Mouse (Mus musculus): ENCODE results near the gene Psmc5. TPM values are rescaled to one million over a fixed set of nuclear protein-coding genes. Genes with fewer than 3 reads are reported as not detected.

Psmc5 gene
- polyA plus RNA-seq, 1 experiment from 2014 or later = 96.6 TPM

GRCm38 (mm10) chr11:106273811-106274210 lies 17.9 kb downstream of the Psmc5 start:
- Histone ChIP-seq H3K36me3 (ENCODE audit: inconsistent target) (no peaks in the 10 kb centered on the region), H3K4me3 (ENCODE audit: inconsistent target) (peak overlapping the region; percentile 40; the same call in 1 of the 2 replicates), H3K79me2 (ENCODE audit: inconsistent target) (peaks cover 34% of the 10 kb centered on the region), H3K27ac (0 out of 2 replicates have a peak overlapping the region, but pooled peaks have one; percentile 61)
- WGBS (ENCODE audit: missing documents) = 87% methylated on average over 6 of the region's 6 CpGs

GRCm38 (mm10) chr11:106274374-106274773 lies 18.4 kb downstream of the Psmc5 start:
- peaks cover 28% of the 10 kb centered on the region for H3K79me2 ChIP-seq (ENCODE audit: inconsistent target)
- 100% methylated on average over 1 of the region's 1 CpGs for WGBS (ENCODE audit: missing documents)
- no peak overlapping the region for H3K4me3 ChIP-seq (ENCODE audit: inconsistent target)
- no peaks in the 10 kb centered on the region for H3K36me3 ChIP-seq (ENCODE audit: inconsistent target)
- H3K27ac ChIP-seq = no peak overlapping the region

- peaks cover 22% of the 10 kb centered on the region for H3K79me2 ChIP-seq (ENCODE audit: inconsistent target)
- 100% methylated on average over 7 of the region's 7 CpGs for WGBS (ENCODE audit: missing documents)
- H3K4me3 ChIP-seq (ENCODE audit: inconsistent target) = no peak overlapping the region
- no peak overlapping the region for H3K27ac ChIP-seq
- H3K36me3 ChIP-seq (ENCODE audit: inconsistent target) = no peaks in the 10 kb centered on the region
Observed at GRCm38 (mm10) chr11:106274971-106275411, 19.0 kb downstream of the Psmc5 start.

DNA sequence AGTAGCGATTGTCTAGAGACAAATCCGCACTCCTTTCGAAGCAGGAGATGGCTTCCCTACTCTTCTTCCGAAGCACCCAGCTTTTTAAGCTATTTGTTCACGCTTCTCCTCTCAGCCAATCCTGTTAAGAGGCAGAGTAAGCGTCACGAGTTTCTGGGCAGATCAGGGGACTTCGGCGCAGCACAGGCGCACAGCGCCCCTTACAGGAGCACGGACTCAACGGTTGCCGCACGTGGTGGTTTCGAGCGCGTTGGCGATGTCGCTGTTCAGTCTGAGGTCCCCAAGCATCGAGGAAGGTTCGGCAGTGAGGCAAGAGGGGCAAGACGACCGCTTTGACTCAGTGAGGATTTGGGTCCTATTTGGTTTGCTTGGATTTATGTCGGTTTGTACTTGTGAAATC lies 20.5 kb downstream of the Psmc5 start, which contains the start of gene Tcam1:
Gene Tcam1 (plus strand): TSS at position 219 of the 400 bp plus-strand sequence.
- Histone ChIP-seq H3K27ac (no peak within 1 kb of the TSS), H3K79me2 (ENCODE audit: inconsistent target) (peaks cover 8% of the 10 kb centered on the region), H3K4me3 (ENCODE audit: inconsistent target) (no peak within 1 kb of the TSS), H3K36me3 (ENCODE audit: inconsistent target) (no peaks in the 10 kb centered on the region)
- 6% methylated on average over 25 of the region's 25 CpGs for WGBS (ENCODE audit: missing documents)

DNA sequence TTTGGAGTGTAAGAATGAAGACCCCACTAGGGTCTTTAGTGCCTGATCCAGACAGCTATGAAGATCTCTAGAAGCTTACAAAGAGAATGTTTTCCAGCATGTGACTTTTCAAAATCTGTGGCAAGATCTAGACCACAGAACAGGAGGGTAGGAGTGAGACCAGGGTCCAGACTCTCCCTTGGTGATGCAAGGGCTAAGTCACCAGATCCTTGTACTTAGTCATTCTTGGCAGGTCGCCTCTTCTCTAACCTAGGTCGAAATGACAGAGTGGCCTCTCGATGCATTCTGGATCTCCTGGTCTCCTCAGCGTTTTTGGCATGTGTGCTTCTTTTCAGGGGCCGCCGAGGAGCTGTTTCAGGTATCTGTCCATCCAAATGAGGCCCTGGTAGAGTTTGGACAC lies 26.5 kb downstream of the Psmc5 start:
- 79% methylated on average over 6 of the region's 6 CpGs for WGBS (ENCODE audit: missing documents)
- no peaks in the 10 kb centered on the region for H3K79me2 ChIP-seq (ENCODE audit: inconsistent target)
- H3K27ac ChIP-seq = no peak overlapping the region
- H3K4me3 ChIP-seq (ENCODE audit: inconsistent target) = no peak overlapping the region
- no peaks in the 10 kb centered on the region for H3K36me3 ChIP-seq (ENCODE audit: inconsistent target)

DNA sequence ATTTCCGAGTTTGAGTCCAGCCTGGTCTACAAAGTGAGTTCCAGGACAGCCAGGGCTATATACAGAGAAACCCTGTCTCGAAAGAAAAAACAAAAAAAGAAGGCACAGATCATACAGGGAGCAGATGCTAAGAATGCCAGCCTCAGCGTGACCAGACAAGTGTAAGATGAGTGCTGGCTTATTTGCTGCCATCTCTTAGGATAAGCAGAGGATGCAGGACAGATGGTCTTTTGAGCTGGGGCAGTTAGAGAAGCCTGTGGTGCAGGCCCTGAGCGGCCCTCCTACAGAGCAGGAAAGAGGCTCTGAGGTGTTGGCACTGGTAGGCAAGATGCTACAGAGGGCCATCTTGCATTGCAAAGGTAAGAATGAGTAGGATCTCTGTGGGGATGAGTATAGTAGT lies 27.4 kb downstream of the Psmc5 start:
- Histone ChIP-seq H3K27ac (no peak overlapping the region), H3K79me2 (ENCODE audit: inconsistent target) (no peaks in the 10 kb centered on the region), H3K4me3 (ENCODE audit: inconsistent target) (no peak overlapping the region), H3K36me3 (ENCODE audit: inconsistent target) (no peaks in the 10 kb centered on the region)
- 99% methylated on average over 4 of the region's 4 CpGs for WGBS (ENCODE audit: missing documents)

GRCm38 (mm10) chr11:106284126-106284525 lies 28.2 kb downstream of the Psmc5 start:
- Histone ChIP-seq H3K36me3 (ENCODE audit: inconsistent target) (no peaks in the 10 kb centered on the region), H3K79me2 (ENCODE audit: inconsistent target) (no peaks in the 10 kb centered on the region), H3K4me3 (ENCODE audit: inconsistent target) (no peak overlapping the region), H3K27ac (no peak overlapping the region)
- 92% methylated on average over 8 of the region's 8 CpGs for WGBS (ENCODE audit: missing documents)

DNA sequence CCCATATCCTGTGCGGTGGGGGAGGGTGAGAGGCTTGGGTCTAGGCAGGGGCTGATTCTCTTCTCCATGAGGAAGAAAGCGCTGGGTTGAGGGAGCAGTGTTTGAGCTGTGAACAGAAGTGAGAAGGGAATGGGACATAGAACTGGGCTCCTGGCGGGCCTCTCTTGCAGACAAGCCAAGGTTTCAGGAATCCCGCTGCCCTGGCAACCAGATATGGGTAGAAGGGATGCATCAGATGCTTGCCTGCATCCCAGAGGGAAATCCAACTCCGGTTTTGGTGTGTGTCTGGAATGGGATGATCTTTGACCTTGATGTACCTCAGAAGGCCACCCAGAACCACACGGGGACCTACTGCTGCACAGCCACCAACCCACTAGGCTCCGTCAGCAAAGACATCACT lies 30.3 kb downstream of the Psmc5 start:
- H3K79me2 ChIP-seq (ENCODE audit: inconsistent target) = no peaks in the 10 kb centered on the region
- no peak overlapping the region for H3K27ac ChIP-seq
- no peak overlapping the region for H3K4me3 ChIP-seq (ENCODE audit: inconsistent target)
- H3K36me3 ChIP-seq (ENCODE audit: inconsistent target) = no peaks in the 10 kb centered on the region
- 92% methylated on average over 6 of the region's 7 CpGs for WGBS (ENCODE audit: missing documents)

GRCm38 (mm10) chr11:106286987-106287386 lies 31.0 kb downstream of the Psmc5 start:
- WGBS (ENCODE audit: missing documents) = 87% methylated on average over 11 of the region's 11 CpGs
- Histone ChIP-seq H3K27ac (no peak overlapping the region), H3K4me3 (ENCODE audit: inconsistent target) (no peak overlapping the region), H3K79me2 (ENCODE audit: inconsistent target) (no peaks in the 10 kb centered on the region), H3K36me3 (ENCODE audit: inconsistent target) (no peaks in the 10 kb centered on the region)

DNA sequence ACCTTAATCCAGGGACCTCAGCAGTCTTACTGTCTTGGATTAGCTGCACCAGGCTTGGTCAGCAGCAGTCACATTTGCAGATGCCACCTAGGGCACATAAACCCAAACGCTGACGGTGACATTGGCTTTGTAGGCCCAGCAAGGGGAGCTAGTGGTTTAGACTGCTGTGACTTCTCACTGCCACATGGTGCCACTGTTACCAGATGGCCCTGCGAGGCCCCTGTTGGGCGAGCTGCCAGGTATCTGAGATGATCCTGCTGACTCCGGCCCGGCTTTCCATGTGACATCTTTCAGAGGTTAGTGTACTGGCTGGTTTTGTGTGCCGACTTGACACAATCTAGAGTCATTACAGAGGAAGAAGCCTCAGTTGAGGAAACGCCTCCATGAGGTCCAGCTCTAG lies 33.4 kb downstream of the Psmc5 start:
- WGBS (ENCODE audit: missing documents) = 79% methylated on average over 8 of the region's 8 CpGs
- H3K27ac ChIP-seq = no peak overlapping the region
- H3K79me2 ChIP-seq (ENCODE audit: inconsistent target) = no peaks in the 10 kb centered on the region

DNA sequence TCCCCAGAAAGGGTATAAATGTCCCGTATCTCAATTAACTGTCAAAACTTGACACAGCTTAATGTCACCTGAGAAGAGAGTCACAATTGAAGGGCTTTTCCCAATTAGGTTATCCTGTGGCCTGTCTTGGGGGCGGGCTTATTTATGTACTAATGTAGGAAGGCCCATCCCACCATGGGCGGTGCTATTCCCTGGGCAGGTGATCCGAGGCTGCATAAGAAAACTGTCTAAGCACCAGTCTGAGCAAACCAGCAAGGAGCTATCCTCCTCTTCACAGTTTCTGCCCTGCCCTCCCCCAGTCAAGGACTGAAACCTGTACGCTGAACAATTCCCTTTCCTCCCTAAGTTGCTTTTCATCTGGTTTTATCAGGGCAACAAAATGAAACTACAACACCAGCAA lies 34.4 kb downstream of the Psmc5 start:
- no peak overlapping the region for H3K27ac ChIP-seq
- no peaks in the 10 kb centered on the region for H3K79me2 ChIP-seq (ENCODE audit: inconsistent target)
- WGBS (ENCODE audit: missing documents) = 95% methylated on average over 5 of the region's 5 CpGs
- H3K36me3 ChIP-seq (ENCODE audit: inconsistent target) = no peaks in the 10 kb centered on the region
- no peak overlapping the region for H3K4me3 ChIP-seq (ENCODE audit: inconsistent target)

More for the DNA sequence above, 33.4 kb downstream of the Psmc5 start:
- Histone ChIP-seq H3K4me3 (ENCODE audit: inconsistent target) (no peak overlapping the region), H3K36me3 (ENCODE audit: inconsistent target) (no peaks in the 10 kb centered on the region)

- 98% methylated on average over 2 of the region's 2 CpGs for WGBS (ENCODE audit: missing documents)
- no peaks in the 10 kb centered on the region for H3K79me2 ChIP-seq (ENCODE audit: inconsistent target)
- H3K4me3 ChIP-seq (ENCODE audit: inconsistent target) = no peak overlapping the region
- no peak overlapping the region for H3K27ac ChIP-seq
- H3K36me3 ChIP-seq (ENCODE audit: inconsistent target) = no peaks in the 10 kb centered on the region
Observed at GRCm38 (mm10) chr11:106291861-106292260, 35.9 kb downstream of the Psmc5 start.

DNA sequence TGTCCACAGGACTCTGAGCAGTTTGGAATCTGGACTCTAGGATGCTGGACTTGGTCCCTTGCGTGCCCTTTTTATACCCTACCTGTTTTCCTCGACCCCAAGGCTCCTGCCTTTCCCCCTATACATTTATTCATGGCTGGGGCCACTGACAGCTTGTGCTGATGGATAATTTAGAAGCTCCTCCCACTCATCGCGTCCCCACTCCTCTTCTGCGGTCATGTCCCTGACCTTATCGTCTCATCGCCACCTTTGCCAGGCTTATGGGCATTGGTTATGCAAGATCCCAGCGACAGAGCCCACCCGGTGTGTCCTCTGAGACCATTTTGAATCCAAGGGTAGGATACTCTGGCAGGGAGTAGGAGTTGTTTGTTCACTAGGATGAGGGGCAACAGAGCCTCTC lies 45.8 kb downstream of the Psmc5 start, which contains the start of gene Gh:
Gene Gh (minus strand): TSS at position 101 of the 400 bp plus-strand sequence.
- H3K36me3 ChIP-seq (ENCODE audit: inconsistent target) = no peaks in the 10 kb centered on the region
- 90% methylated on average over 9 of the region's 9 CpGs for WGBS (ENCODE audit: missing documents)
- no peak within 1 kb of the TSS for H3K4me3 ChIP-seq (ENCODE audit: inconsistent target)
- no peak within 1 kb of the TSS for H3K27ac ChIP-seq
- H3K79me2 ChIP-seq (ENCODE audit: inconsistent target) = no peaks in the 10 kb centered on the region

DNA sequence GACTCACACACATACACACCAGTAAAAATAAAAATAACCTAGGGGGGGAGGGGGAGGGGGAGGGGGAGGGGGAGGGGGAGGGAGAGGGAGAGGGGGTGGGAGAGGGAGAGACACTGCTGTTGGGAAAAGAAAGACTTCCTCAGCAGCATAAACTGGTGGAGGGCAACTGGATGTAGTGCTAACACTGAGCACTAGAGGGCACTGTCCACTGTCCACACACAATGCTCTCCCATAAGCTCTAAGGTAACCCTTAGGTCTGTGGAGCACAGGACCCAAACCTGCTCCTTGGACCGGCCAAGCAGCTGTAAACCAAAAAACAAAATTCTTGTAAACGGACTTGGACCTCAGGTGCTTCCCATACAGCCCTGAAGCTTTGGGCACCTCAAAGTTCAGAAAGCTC lies 46.7 kb downstream of the Psmc5 start:
- H3K27ac ChIP-seq = no peak overlapping the region
- H3K4me3 ChIP-seq (ENCODE audit: inconsistent target) = no peak overlapping the region
- no peaks in the 10 kb centered on the region for H3K79me2 ChIP-seq (ENCODE audit: inconsistent target)
- no peaks in the 10 kb centered on the region for H3K36me3 ChIP-seq (ENCODE audit: inconsistent target)
- 3% methylated on average over 2 of the region's 2 CpGs for WGBS (ENCODE audit: missing documents)

- H3K27ac ChIP-seq = peak overlapping the region; percentile 54
- H3K36me3 ChIP-seq (ENCODE audit: inconsistent target) = no peaks in the 10 kb centered on the region
- no peak overlapping the region for H3K4me3 ChIP-seq (ENCODE audit: inconsistent target)
- H3K79me2 ChIP-seq (ENCODE audit: inconsistent target) = no peaks in the 10 kb centered on the region
- WGBS (ENCODE audit: missing documents) = 20% methylated on average over 10 of the region's 10 CpGs
Observed at GRCm38 (mm10) chr11:106305348-106306064, 49.6 kb downstream of the Psmc5 start.

DNA sequence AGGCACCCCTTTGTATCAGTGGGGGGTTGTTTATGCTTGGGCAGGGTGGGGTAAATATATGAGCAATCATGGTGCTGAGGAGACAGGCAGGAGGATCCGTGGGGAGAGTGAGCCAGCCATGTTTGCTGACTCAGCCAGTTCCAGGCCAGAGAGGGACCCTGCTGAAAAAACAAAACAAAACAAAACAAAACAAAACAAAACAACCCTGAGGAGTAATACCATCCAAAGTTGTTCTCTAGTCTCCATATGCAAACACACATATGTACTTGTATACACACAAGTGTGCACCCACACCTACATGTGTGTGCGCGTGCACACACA lies 50.1 kb downstream of the Psmc5 start:
- H3K36me3 ChIP-seq (ENCODE audit: inconsistent target) = no peaks in the 10 kb centered on the region

More for the DNA sequence above, 50.1 kb downstream of the Psmc5 start:
- no peak overlapping the region for H3K4me3 ChIP-seq (ENCODE audit: inconsistent target)
- peak overlapping the region; percentile 54 for H3K27ac ChIP-seq
- WGBS (ENCODE audit: missing documents) = 70% methylated on average over 3 of the region's 3 CpGs
- no peaks in the 10 kb centered on the region for H3K79me2 ChIP-seq (ENCODE audit: inconsistent target)
